Mouse (Mus musculus): ENCODE results near the gene 2310011J03Rik.
A peak's percentile ranks its signal among the peaks of the same experiment; 100 is the strongest.

GRCm38 (mm10) chr10:80323261-80324119 lies 3.2 kb upstream of the 2310011J03Rik start:
- TF ChIP-seq CTCF (conservative IDR thresholded peaks at IDR 0.05; ENCODE audit: insufficient read depth, insufficient read length, low read depth, low read length) (0 out of 2 replicates have a peak, but pooled peaks have one; percentile 5), POLR2A (IDR thresholded peaks at IDR 0.05; ENCODE audit: low read depth, low read length) (no peak)
